Mouse (Mus musculus) kidney, embryonic 16.5 days (tissue): ENCODE data around the gene Sun2. TPM values are rescaled to one million over a fixed set of nuclear protein-coding genes. Genes with fewer than 3 reads are reported as not detected.

ENCODE experiments used
- ATAC-seq: fragments of 200-750 bp; cut with Nextera tagmentation; 2 replicates; pipeline ENCODE4 v1.8.0; 2017; ENCODE audit warnings: moderate TSS enrichment; ENCODE audit not compliant: low FRiP score, low TSS enrichment
- H3K27ac ChIP-seq: fragments of 300-500 bp; sonication (generic); 2 replicates; pipeline ENCODE4 v1.5.1; 2014; ENCODE audit warnings: low read length
- H3K27me3 ChIP-seq: fragments of 300-500 bp; sonication (generic); 2 replicates; pipeline ENCODE4 v1.6.1; 2014; ENCODE audit warnings: low read length, control low read depth, mixed read lengths; ENCODE audit not compliant: insufficient read depth
- H3K36me3 ChIP-seq: fragments of 300-500 bp; sonication (generic); 2 replicates; pipeline ENCODE4 v1.6.1; 2014; ENCODE audit warnings: low read length, control low read depth, mixed read lengths; ENCODE audit not compliant: insufficient read depth
- H3K4me1 ChIP-seq: fragments of 300-500 bp; sonication (generic); 2 replicates; pipeline ENCODE4 v1.6.1; 2014; ENCODE audit warnings: low read length, control low read depth, mixed read lengths; ENCODE audit not compliant: insufficient read depth
- H3K4me2 ChIP-seq: fragments of 300-500 bp; sonication (generic); replicated peaks from 2 replicates; pipeline ENCODE4 v1.6.1; 2014; ENCODE audit warnings: low read depth, low read length
- H3K4me3 ChIP-seq: fragments of 300-500 bp; sonication (generic); 2 replicates; pipeline ENCODE4 v1.5.1; 2014; ENCODE audit warnings: mild to moderate bottlenecking, low read length
- H3K9ac ChIP-seq: fragments of 300-500 bp; sonication (generic); replicated peaks from 2 replicates; pipeline ENCODE4 v1.6.1; 2014; ENCODE audit warnings: low read length
- H3K9me3 ChIP-seq: fragments of 300-500 bp; sonication (generic); 2 replicates; pipeline ENCODE4 v1.6.1; 2016; ENCODE audit warnings: low read length, control low read depth
- WGBS: fragments of 180-500 bp; shearing (Covaris S2); extraction: QIAGEN DNeasy Blood & Tissue Kit; methylation state at CpG from one replicate; pipeline ENCODE4 v1.1.7; 2014; 5-methylcytosine and 5-hydroxymethylcytosine counted together
- polyA plus RNA-seq: library from polyadenylated mRNA; unstranded; fragments of >200 nt; fragmentation: Nextera tagmentation; extraction: Ambion mirVana; gene quantifications from 2 replicates; pipeline ENCODE4 v1.2.1, GENCODE M21; 2015

The Sun2 gene
- polyA plus RNA-seq, 1 experiment from 2014 or later = 5.7 TPM

DNA sequence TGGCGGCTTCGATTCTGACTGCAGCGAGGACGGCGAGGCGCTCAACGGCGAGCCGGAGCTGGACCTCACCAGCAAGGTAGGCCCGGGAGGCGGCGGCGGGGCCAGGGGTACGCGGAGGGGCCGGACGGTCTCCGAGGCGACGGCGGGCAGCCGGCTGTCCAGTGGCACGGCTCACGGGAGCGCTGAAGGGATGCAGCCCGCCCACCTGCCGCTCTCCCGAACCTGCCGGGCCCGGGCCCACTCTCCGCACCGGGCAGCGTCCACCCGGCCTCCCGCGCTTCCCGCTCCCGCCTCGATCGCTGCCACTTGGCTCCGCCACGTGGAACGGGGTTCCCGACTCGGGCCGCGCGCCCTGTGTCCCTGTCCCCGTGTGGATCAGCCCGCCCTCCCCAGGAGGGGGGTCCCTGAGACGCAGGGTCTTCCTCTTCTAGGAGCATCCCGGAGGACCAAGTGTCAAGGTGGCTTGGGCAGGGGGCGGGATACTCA lies 51.3 kb downstream of the Sun2 start:
- 0% methylated on average over 45 of the region's 53 CpGs for WGBS
- Histone ChIP-seq H3K4me3 (peak overlapping the region; percentile 91), H3K9me3 (no peaks in the 10 kb centered on the region), H3K9ac (peak overlapping the region; percentile 91), H3K4me1 (peaks cover 48% of the 10 kb centered on the region), H3K36me3 (0 out of 2 replicates have a peak, but pooled peaks cover 3% of the 10 kb centered on the region), H3K4me2 (peak overlapping the region; percentile 76), H3K27ac (peak overlapping the region; percentile 75), H3K27me3 (no peaks in the 10 kb centered on the region)
- peak; percentile 9 for ATAC-seq

DNA sequence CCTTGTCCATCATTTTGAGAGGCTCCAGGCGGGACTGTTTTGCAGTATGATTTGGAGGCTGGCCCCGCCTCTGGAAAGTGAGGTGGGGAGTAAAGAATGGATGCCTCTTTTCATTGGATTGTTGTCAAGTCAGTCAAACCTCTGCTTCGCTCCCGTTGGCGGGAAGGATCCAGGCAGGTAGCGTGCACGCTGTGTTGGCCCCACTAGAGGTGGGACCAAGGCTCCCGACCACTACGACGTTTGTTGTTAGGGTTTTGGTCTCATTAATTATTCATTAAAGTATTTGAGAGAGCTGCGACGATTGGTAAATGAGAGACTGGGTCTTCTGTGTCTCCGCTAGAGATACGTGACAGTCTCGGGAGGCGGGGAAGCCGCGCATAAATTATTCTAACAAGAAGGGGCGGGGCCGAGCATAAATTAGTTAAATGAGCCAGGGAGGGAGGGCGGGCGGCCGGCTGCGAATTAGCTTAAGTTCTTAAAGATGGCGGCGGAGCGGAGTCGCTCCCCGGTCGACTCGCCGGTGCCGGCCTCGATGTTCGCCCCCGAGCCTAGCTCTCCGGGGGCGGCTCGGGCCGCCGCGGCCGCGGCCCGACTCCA lies 51.8 kb downstream of the Sun2 start, which contains the start of gene Gtpbp1:
Gene Gtpbp1 (plus strand): TSS at position 420 of the 597 bp plus-strand sequence.
- Histone ChIP-seq H3K36me3 (0 out of 2 replicates have a peak, but pooled peaks cover 3% of the 10 kb centered on the region), H3K27me3 (no peaks in the 10 kb centered on the region), H3K4me3 (peak within 1 kb of the TSS; percentile 91), H3K27ac (peak within 1 kb of the TSS; percentile 75), H3K9ac (peak within 1 kb of the TSS; percentile 91), H3K9me3 (no peaks in the 10 kb centered on the region), H3K4me1 (peaks cover 53% of the 10 kb centered on the region), H3K4me2 (peak within 1 kb of the TSS; percentile 84)
- WGBS = under 1% methylated on average over 45 of the region's 45 CpGs
- peak; percentile 97 for ATAC-seq

- Histone ChIP-seq H3K36me3 (0 out of 2 replicates have a peak, but pooled peaks cover under 1% of the 10 kb centered on the region), H3K4me3 (peak overlapping the region; percentile 91), H3K27me3 (no peaks in the 10 kb centered on the region), H3K4me2 (peak overlapping the region; percentile 84), H3K27ac (peak overlapping the region; percentile 53; the same call in 1 of the 2 replicates), H3K9ac (peak overlapping the region; percentile 56), H3K9me3 (no peaks in the 10 kb centered on the region), H3K4me1 (peaks cover 60% of the 10 kb centered on the region)
- ATAC-seq = no peak
- WGBS = 7% methylated on average over 24 of the region's 24 CpGs
These were observed 52.5 kb downstream of the Sun2 start for GRCm38 (mm10) chr15:79689662-79690425.

GRCm38 (mm10) chr15:79688268-79688956 lies 53.9 kb downstream of the Sun2 start:
- peak overlapping the region; percentile 83 for H3K4me3 ChIP-seq
- H3K9ac ChIP-seq = peak overlapping the region; percentile 95
- no peaks in the 10 kb centered on the region for H3K27me3 ChIP-seq
- peak overlapping the region; percentile 79 for H3K4me2 ChIP-seq
- 2% methylated on average over 8 of the region's 8 CpGs for WGBS
- H3K27ac ChIP-seq = peak overlapping the region; percentile 97
- no peak for ATAC-seq
- no peaks in the 10 kb centered on the region for H3K36me3 ChIP-seq
- H3K4me1 ChIP-seq = peaks cover 67% of the 10 kb centered on the region
- H3K9me3 ChIP-seq = no peaks in the 10 kb centered on the region

GRCm38 (mm10) chr15:79687646-79688267 lies 54.6 kb downstream of the Sun2 start, which contains the start of gene Josd1:
TSS of gene Josd1 (minus strand) at chr15:79687919.
- H3K4me2 ChIP-seq = peak within 1 kb of the TSS; percentile 79
- no peaks in the 10 kb centered on the region for H3K9me3 ChIP-seq
- peak; percentile 62 for ATAC-seq
- peaks cover 69% of the 10 kb centered on the region for H3K4me1 ChIP-seq
- H3K27me3 ChIP-seq = no peaks in the 10 kb centered on the region
- WGBS = under 1% methylated on average over 62 of the region's 72 CpGs
- H3K36me3 ChIP-seq = no peaks in the 10 kb centered on the region
- peak within 1 kb of the TSS; percentile 97 for H3K27ac ChIP-seq
- peak within 1 kb of the TSS; percentile 95 for H3K9ac ChIP-seq
- peak within 1 kb of the TSS; percentile 83 for H3K4me3 ChIP-seq

GRCm38 (mm10) chr15:79687175-79687574 lies 55.2 kb downstream of the Sun2 start:
- H3K36me3 ChIP-seq = no peaks in the 10 kb centered on the region
- ATAC-seq = no peak
- no peaks in the 10 kb centered on the region for H3K9me3 ChIP-seq
- H3K4me2 ChIP-seq = peak overlapping the region; percentile 79
- H3K9ac ChIP-seq = peak overlapping the region; percentile 95
- H3K27me3 ChIP-seq = no peaks in the 10 kb centered on the region
- H3K27ac ChIP-seq = peak overlapping the region; percentile 97
- peaks cover 69% of the 10 kb centered on the region for H3K4me1 ChIP-seq
- 1% methylated on average over 25 of the region's 33 CpGs for WGBS
- H3K4me3 ChIP-seq = peak overlapping the region; percentile 83

- Histone ChIP-seq H3K4me2 (peak overlapping the region; percentile 79), H3K9me3 (no peaks in the 10 kb centered on the region), H3K9ac (peak overlapping the region; percentile 95), H3K4me1 (peaks cover 63% of the 10 kb centered on the region), H3K4me3 (peak overlapping the region; percentile 83), H3K27me3 (no peaks in the 10 kb centered on the region), H3K36me3 (no peaks in the 10 kb centered on the region), H3K27ac (no peak overlapping the region)
- 14% methylated on average over 15 of the region's 15 CpGs for WGBS
- no peak for ATAC-seq
These were observed 56.1 kb downstream of the Sun2 start for GRCm38 (mm10) chr15:79686046-79686869.

- Histone ChIP-seq H3K27me3 (no peaks in the 10 kb centered on the region), H3K9me3 (no peaks in the 10 kb centered on the region), H3K27ac (peak overlapping the region; percentile 8; the same call in 1 of the 2 replicates), H3K4me3 (peak overlapping the region; percentile 83), H3K36me3 (no peaks in the 10 kb centered on the region), H3K9ac (peak overlapping the region; percentile 95), H3K4me1 (peaks cover 62% of the 10 kb centered on the region), H3K4me2 (peak overlapping the region; percentile 79)
- ATAC-seq = peak; percentile 40; the same call in 1 of the 2 replicates
- 6% methylated on average over 6 of the region's 6 CpGs for WGBS
These were observed 57.1 kb downstream of the Sun2 start for GRCm38 (mm10) chr15:79685141-79685641.
